In the genomic region with DNA sequence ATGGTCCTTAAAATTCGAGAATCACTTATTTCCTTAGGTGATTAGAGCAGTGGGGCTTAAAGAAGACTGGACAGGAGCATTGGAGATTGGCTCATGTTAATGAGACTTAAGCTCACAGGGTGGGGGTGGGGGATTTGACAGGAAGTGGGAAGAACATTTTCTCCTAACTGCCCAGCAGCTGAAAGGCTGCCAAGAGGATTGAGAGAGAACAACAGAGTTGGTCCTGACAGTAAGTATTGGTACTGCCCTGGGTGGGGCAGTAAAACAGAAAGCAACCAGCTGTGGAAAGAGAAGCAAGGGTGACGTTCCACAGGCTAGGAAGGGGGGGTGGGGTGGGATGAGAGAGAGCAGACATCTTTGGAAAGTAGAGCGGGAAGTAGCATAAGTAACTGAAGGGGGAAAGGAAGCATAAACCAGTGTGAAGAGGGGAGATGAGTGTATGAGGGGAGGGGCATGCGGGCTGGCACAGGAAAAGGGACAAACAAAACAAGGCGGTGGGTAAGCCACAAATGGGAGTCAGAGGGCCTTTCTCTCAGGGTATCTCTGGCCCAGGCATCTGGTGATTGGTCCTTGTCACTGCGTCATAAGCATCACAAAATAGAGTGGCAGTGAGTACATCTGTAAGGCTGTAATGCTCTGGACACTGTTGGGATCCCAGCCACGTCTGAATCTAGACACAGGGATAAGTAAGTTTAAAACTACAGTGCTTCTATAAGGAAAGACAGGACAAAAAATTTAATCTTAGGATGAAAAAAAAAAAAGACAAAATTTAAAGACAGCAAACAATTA, we compare ENCODE assay signal across 11 mouse cellular contexts.
DNase-seq lines count a peak whose midpoint lies in the region; ATAC-seq and TF ChIP-seq lines count a peak whose summit lies in the region.
"Had no signal": no experiment of that assay in that cellular context is flagged by ENCODE, and none has a peak within 500 bp of the region (broad histone marks: within the 10 kb centered on the region; RNA-seq: fewer than 3 reads in every experiment).

No protein-coding gene starts in this region.

- no peak for TF ChIP-seq EP300 in CH12.LX (IDR thresholded peaks at IDR 0.05; ENCODE audit: low read length)

- H3K27me3 ChIP-seq in heart, embryonic 12.5 days (replicated peaks): no peaks in the 10 kb centered on the region
- H3K27me3 ChIP-seq in CH12.LX (replicated peaks): peaks cover 12% of the 10 kb centered on the region
- H3K27me3 ChIP-seq in embryonic facial prominence, embryonic 14.5 days (replicated peaks; ENCODE audit: control insufficient read depth, insufficient read depth, low read length): no peaks in the 10 kb centered on the region
- no peaks in the 10 kb centered on the region for H3K27me3 ChIP-seq in lung, embryonic 14.5 days (ENCODE audit: insufficient read depth, low read length)
- H3K27me3 ChIP-seq: liver, embryonic 12.5 days had no signal

- no peaks in the 10 kb centered on the region for H3K79me2 ChIP-seq in CH12.LX (replicated peaks; ENCODE audit: control insufficient read depth, extremely low read depth, insufficient read depth, poor library complexity, severe bottlenecking)

- no peak for DNase-seq in heart, postnatal 36 days
- no peak for DNase-seq in CH12.LX (ENCODE audit: extremely low read depth)
- DNase-seq in embryonic facial prominence, embryonic 14.5 days (ENCODE audit: low spot score): peak; percentile 48
- DNase-seq in lung, embryonic 14.5 days: peak; percentile 75
- DNase-seq in gastrocnemius, adult 18-20 months (ENCODE audit: low spot score): no peak
- DNase-seq in cerebellum, adult 9-11 months: no peak
- DNase-seq in gastrocnemius, adult 8-10 months (ENCODE audit: low spot score in 2 of 2): no peak
- DNase-seq: cerebellum, postnatal 14 days; thymus, postnatal 14 days had no signal

- TF ChIP-seq CTCF in CH12.LX (conservative IDR thresholded peaks at IDR 0.05 in 1 of 2, IDR thresholded peaks at IDR 0.05 in 1 of 2; ENCODE audit: low read depth in 2 of 2, low read length in 2 of 2): no peak
- TF ChIP-seq CTCF in lung, embryonic 14.5 days (IDR thresholded peaks at IDR 0.05; ENCODE audit: low read depth): no peak

- no peaks in the 10 kb centered on the region; the same call in 1 of the 2 replicates for H3K9me3 ChIP-seq in heart, embryonic 12.5 days (replicated peaks)
- no peaks in the 10 kb centered on the region for H3K9me3 ChIP-seq in CH12.LX (replicated peaks; ENCODE audit: low read length)
- 0 out of 2 replicates have a peak, but pooled peaks cover 6% of the 10 kb centered on the region for H3K9me3 ChIP-seq in embryonic facial prominence, embryonic 14.5 days (ENCODE audit: control insufficient read depth, low read length)
- no peaks in the 10 kb centered on the region for H3K9me3 ChIP-seq in lung, embryonic 14.5 days (ENCODE audit: low read depth, low read length)
- H3K9me3 ChIP-seq: liver, embryonic 12.5 days had no signal

- H3K4me2 ChIP-seq in heart, embryonic 12.5 days: no peak overlapping the region
- H3K4me2 ChIP-seq in CH12.LX (ENCODE audit: insufficient read depth, low read depth, poor library complexity, severe bottlenecking): peak overlapping the region; percentile 8; the same call in 1 of the 2 replicates
- H3K4me2 ChIP-seq in embryonic facial prominence, embryonic 14.5 days (ENCODE audit: low read depth, low read length): no peak overlapping the region
- H3K4me2 ChIP-seq in lung, embryonic 14.5 days: no peak overlapping the region
- H3K4me2 ChIP-seq: liver, embryonic 12.5 days had no signal

- no peak for TF ChIP-seq POLR2A in CH12.LX (IDR thresholded peaks at IDR 0.05; ENCODE audit: low read depth, low read length)

- dilution Hi-C loops in CH12.LX (cut with MboI; ENCODE audit: extremely low pct_ligation_motif_present, extremely low pct_unique_long_range_greater_than_20kb, low sequenced_read_pairs): no loop called here

- no peak overlapping the region for H3K4me3 ChIP-seq in heart, embryonic 12.5 days
- H3K4me3 ChIP-seq in CH12.LX (replicated peaks in 1 of 3; ENCODE audit: low read depth in 2 of 3, low read length in 2 of 3, poor library complexity in 1 of 3): no peak overlapping the region
- H3K4me3 ChIP-seq in embryonic facial prominence, embryonic 14.5 days (ENCODE audit: low read depth, low read length): no peak overlapping the region
- H3K4me3 ChIP-seq in lung, embryonic 14.5 days (ENCODE audit: low read depth, low read length): no peak overlapping the region
- H3K4me3 ChIP-seq: liver, embryonic 12.5 days had no signal

- TF ChIP-seq RAD21 in CH12.LX (IDR thresholded peaks at IDR 0.05; ENCODE audit: low read depth, low read length): no peak

- intact Hi-C loops in heart, postnatal 36 days (cut with DNase I): no loop called here

- peak; percentile 55 for ATAC-seq in heart, embryonic 12.5 days (ENCODE audit: insufficient number of reproducible peaks, low FRiP score)
- no peak for ATAC-seq in embryonic facial prominence, embryonic 14.5 days (ENCODE audit: low read depth)
- peak; percentile 70 for ATAC-seq in lung, embryonic 14.5 days (ENCODE audit: insufficient read depth)
- ATAC-seq: liver, embryonic 12.5 days had no signal

- 55% methylated on average over 7 of the region's 7 CpGs for WGBS in heart, embryonic 12.5 days
- 57% methylated on average over 7 of the region's 7 CpGs for WGBS in embryonic facial prominence, embryonic 14.5 days
- 47% methylated on average over 7 of the region's 7 CpGs for WGBS in lung, embryonic 14.5 days

- in situ Hi-C loops in CH12.LX (cut with MboI; ENCODE audit: low pct_ligation_motif_present, low pct_unique_long_range_greater_than_20kb, low sequenced_read_pairs): no loop called here

- H3K9ac ChIP-seq in heart, embryonic 12.5 days: no peak overlapping the region
- no peak overlapping the region for H3K9ac ChIP-seq in CH12.LX (ENCODE audit: insufficient read depth, low read depth)
- no peak overlapping the region for H3K9ac ChIP-seq in embryonic facial prominence, embryonic 14.5 days (ENCODE audit: low read depth, low read length)
- H3K9ac ChIP-seq in lung, embryonic 14.5 days: no peak overlapping the region
- H3K9ac ChIP-seq: liver, embryonic 12.5 days had no signal

- no peak overlapping the region for H3K27ac ChIP-seq in heart, embryonic 12.5 days (ENCODE audit: poor library complexity, severe bottlenecking)
- H3K27ac ChIP-seq in CH12.LX (ENCODE audit: insufficient read depth, low read depth): no peak overlapping the region
- H3K27ac ChIP-seq in embryonic facial prominence, embryonic 14.5 days (replicated peaks; ENCODE audit: low read depth, low read length): no peak overlapping the region
- no peak overlapping the region for H3K27ac ChIP-seq in lung, embryonic 14.5 days (ENCODE audit: low read depth)
- H3K27ac ChIP-seq: liver, embryonic 12.5 days had no signal

- no peaks in the 10 kb centered on the region for H3K4me1 ChIP-seq in heart, embryonic 12.5 days (replicated peaks)
- no peaks in the 10 kb centered on the region for H3K4me1 ChIP-seq in CH12.LX (ENCODE audit: control insufficient read depth in 1 of 2, insufficient read depth in 2 of 2)
- H3K4me1 ChIP-seq in embryonic facial prominence, embryonic 14.5 days (ENCODE audit: control insufficient read depth, insufficient read depth, low read length): peaks cover 4% of the 10 kb centered on the region
- no peaks in the 10 kb centered on the region for H3K4me1 ChIP-seq in lung, embryonic 14.5 days (ENCODE audit: insufficient read depth)
- H3K4me1 ChIP-seq: liver, embryonic 12.5 days had no signal

- H3K36me3 ChIP-seq in heart, embryonic 12.5 days: no peaks in the 10 kb centered on the region
- H3K36me3 ChIP-seq in CH12.LX (replicated peaks in 1 of 2; ENCODE audit: control insufficient read depth in 1 of 2, insufficient read depth in 1 of 2, low read length in 1 of 2): no peaks in the 10 kb centered on the region
- H3K36me3 ChIP-seq in embryonic facial prominence, embryonic 14.5 days (ENCODE audit: control insufficient read depth, insufficient read depth, low read length): no peaks in the 10 kb centered on the region
- no peaks in the 10 kb centered on the region for H3K36me3 ChIP-seq in lung, embryonic 14.5 days (ENCODE audit: insufficient read depth)
- H3K36me3 ChIP-seq: liver, embryonic 12.5 days had no signal

TF ChIP-seq in CH12.LX, 34 proteins besides CTCF, POLR2A, EP300 and RAD21:
- no peak for TF ChIP-seq ZMIZ1 (IDR thresholded peaks at IDR 0.05; ENCODE audit: low read depth, low read length)
- no peak for TF ChIP-seq E2F4 (IDR thresholded peaks at IDR 0.05; ENCODE audit: insufficient replicate concordance, low read depth, low read length)
- TF ChIP-seq CHD1 (IDR thresholded peaks at IDR 0.05; ENCODE audit: low read depth, low read length): no peak
- no peak for TF ChIP-seq IRF4 (IDR thresholded peaks at IDR 0.05; ENCODE audit: low read depth, low read length)
- TF ChIP-seq MYC (IDR thresholded peaks at IDR 0.05; ENCODE audit: low read depth, low read length): no peak
- TF ChIP-seq JUN (IDR thresholded peaks at IDR 0.05; ENCODE audit: insufficient read depth, low read depth, low read length): no peak
- no peak for TF ChIP-seq PAX5 (IDR thresholded peaks at IDR 0.05; ENCODE audit: low read length)
- no peak for TF ChIP-seq ETS1 (conservative IDR thresholded peaks at IDR 0.05; ENCODE audit: low read depth, low read length)
- no peak for TF ChIP-seq GABPA (IDR thresholded peaks at IDR 0.05; ENCODE audit: insufficient replicate concordance, low read depth, low read length)
- TF ChIP-seq POLR2AphosphoS2 (IDR thresholded peaks at IDR 0.05; ENCODE audit: low read depth, low read length): no peak
- no peak for TF ChIP-seq UBTF (IDR thresholded peaks at IDR 0.05; ENCODE audit: low read depth, low read length)
- TF ChIP-seq TCF12 (IDR thresholded peaks at IDR 0.05; ENCODE audit: low read depth, low read length): no peak

Comparison
In these comparisons a context has a peak if more than half of its experiments do, and no peak if none do; other contexts are left out.
1. DNase-seq: peak in embryonic facial prominence, embryonic 14.5 days (single experiment) and lung, embryonic 14.5 days (single experiment); none in heart, postnatal 36 days (0 of 2), CH12.LX (single experiment), gastrocnemius, adult 18-20 months (single experiment), cerebellum, adult 9-11 months (single experiment) and gastrocnemius, adult 8-10 months (0 of 2).